Mouse (Mus musculus) activated CD4-positive, CD25-positive, alpha-beta regulatory T cell, adult 4 months (primary cell): ENCODE data around the gene Tcf25. TPM values are rescaled to one million over a fixed set of nuclear protein-coding genes. Genes with fewer than 3 reads are reported as not detected.
"Not testable (repeated sequence)": the region's sequence is repeated elsewhere in the genome, so short reads cannot be mapped to it uniquely, and the experiment has no call there.

Source experiments
- ATAC-seq: one replicate; pipeline ENCODE4 v1.8.0; 2017
- polyA plus RNA-seq, 2 experiments: library from polyadenylated mRNA; unstranded; fragments of 100-300 nt; shearing (Covaris generic); gene quantifications; one replicate each; pipeline ENCODE4 v1.2.1; 2017

Tcf25 gene
- polyA plus RNA-seq, 2 experiments from 2014 or later, result 84.9 to 92.3 TPM

DNA sequence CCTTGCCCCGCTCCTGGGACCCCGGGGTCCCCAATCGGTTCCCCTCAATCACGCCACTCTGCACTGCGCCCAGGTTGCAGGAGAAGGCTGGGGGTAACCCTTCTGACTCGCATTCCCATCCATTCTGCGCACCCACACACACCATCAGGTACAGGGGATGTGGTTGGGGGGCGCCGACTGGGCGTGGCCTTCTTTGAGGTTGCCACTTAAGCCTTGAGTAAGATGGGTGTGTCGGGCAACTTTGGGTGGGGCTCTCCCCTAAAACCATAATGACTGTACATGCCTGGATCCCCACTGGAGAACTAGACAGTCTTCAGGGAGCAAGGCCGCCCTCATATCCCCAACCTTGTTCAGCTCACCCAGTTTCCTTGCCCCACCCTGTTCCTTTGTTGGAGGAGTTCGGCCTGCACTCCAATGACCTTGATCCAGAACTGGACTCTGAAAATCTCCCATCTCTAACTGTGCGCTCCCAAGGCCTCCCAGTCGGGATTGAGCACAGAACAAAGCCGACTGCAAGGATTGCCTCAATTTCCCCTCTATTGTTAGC, 38.3 kb downstream of the Tcf25 start:
- ATAC-seq, result no peak

GRCm38 (mm10) chr8:123412560-123413170, 39.1 kb downstream of the Tcf25 start:
- ATAC-seq, result peak; percentile 38

- no peak for ATAC-seq
These were observed 40.7 kb downstream of the Tcf25 start for GRCm38 (mm10) chr8:123414255-123414654.

GRCm38 (mm10) chr8:123414997-123415696, 41.6 kb downstream of the Tcf25 start:
- not testable (repeated sequence) for ATAC-seq

GRCm38 (mm10) chr8:123415967-123416943, 42.7 kb downstream of the Tcf25 start:
- ATAC-seq, result no peak

GRCm38 (mm10) chr8:123416944-123417555, 43.5 kb downstream of the Tcf25 start:
- no peak for ATAC-seq

GRCm38 (mm10) chr8:123419711-123420110, 46.2 kb downstream of the Tcf25 start:
- no peak for ATAC-seq

GRCm38 (mm10) chr8:123420525-123421281, 47.1 kb downstream of the Tcf25 start:
- ATAC-seq, result no peak

DNA sequence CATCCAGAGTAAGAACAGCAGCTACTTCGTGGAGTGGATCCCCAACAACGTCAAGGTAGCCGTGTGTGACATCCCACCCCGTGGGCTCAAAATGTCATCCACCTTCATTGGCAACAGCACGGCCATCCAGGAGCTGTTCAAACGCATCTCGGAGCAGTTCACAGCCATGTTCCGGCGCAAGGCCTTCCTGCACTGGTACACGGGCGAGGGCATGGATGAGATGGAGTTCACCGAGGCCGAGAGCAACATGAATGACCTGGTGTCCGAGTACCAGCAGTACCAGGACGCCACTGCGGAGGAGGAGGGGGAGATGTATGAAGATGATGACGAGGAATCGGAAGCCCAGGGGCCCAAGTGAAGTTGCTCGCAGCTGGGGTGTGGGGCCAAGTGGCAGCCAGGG, 47.8 kb downstream of the Tcf25 start:
- ATAC-seq, result no peak

GRCm38 (mm10) chr8:123422056-123422780, 48.7 kb downstream of the Tcf25 start:
- ATAC-seq, result no peak

- no peak for ATAC-seq
These were observed 49.2 kb downstream of the Tcf25 start for GRCm38 (mm10) chr8:123422781-123423159.

DNA sequence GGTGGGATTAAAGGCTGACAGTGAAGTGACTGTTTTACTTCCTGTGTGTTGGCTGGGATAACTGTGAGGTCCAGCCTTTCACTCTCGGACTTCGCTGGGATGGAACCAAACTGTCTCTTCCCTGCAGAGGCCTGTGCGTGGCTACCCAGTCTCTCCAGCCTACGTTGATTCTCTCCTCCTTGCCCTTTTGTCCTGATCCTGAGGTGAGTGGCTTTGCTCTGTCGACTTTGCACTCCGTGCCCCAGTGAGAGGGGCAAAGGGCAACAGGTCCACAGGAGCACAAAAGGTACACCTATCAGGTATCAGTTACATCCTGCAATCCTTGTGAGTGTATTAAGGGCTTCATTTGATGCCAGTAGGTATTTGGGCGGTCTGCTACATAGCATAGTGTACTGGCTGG, 49.9 kb downstream of the Tcf25 start, which contains the start of gene Def8:
Gene Def8, plus strand, starts transcription at position 87 of the 400 bp plus-strand sequence.
- ATAC-seq, result no peak

DNA sequence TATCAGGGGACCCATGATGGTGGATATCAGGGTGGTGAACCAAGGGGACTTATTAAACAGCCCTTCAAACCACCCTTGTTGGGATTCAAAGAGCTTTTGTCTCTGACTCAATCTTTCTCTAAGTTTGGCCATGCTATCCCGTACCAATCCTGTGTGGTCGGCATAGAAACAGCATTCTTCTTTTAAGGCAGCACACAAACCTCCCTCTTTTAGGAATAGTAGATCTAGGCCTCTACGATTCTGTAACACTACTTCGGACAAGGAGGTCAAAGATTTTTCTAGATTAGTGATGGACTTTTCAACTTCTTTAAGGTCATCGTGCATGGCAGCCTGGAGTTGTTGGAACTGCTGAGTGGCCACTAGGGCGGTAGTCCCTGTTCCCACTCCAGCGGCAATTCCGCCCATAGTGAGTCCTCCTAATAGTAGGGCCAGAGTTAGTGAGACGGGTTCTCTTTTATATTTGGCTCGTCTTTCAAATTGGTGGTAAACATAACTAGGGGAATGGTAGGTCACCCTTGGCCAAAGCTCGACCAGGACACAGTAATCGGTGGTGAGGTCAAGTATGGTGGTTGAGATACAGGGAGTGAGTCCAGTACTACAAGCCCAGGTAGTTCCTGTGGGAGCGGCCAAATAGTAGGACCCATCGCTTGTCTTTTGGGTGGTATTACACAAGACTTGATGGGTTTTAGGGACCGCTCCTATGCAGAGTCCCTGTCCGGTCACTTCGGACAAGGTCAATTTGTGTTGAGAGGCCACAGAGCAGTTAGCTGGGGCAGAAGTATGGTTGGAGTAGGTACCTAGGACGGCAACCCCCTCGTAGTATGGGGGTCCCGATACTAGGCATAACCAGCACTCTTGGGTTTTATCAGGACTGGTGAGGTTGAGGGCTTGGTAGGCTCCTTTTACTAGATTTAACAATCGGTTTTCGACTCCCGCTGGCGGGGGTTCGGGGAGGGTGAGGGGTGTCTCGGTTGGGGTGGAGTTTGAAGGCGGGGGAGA, 53.3 kb downstream of the Tcf25 start:
- no peak for ATAC-seq

DNA sequence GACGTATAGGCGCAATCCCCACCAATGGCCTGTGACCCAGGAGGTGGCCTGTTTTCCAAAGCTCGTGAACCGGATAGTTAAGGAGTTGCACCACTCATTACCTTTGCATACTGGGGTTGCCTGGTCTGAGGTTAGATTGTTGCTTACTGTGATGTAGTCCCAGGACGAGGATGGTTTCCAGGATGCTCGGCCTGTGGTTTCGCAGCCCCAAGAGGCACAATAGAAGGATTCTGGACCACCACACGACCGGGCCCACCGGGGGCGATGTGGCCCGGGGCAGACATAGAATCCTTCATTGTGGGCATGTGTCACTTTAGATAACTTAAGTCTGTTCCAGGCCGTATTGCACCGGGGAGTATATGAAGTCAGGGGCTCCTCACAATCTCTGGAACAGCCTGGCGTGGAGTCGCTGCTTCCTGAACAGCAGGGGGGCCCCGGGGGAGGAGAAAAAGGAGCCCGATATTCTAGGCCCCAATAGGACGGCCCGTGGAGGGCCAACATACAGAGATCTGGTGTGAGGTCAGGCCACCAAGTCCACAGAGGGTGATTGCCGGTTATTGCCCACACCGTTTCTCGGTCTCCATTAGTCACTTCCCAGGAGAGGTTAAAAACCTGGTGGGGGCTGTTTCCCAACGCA, 54.2 kb downstream of the Tcf25 start:
- no peak for ATAC-seq

- no peak for ATAC-seq
These were observed 54.9 kb downstream of the Tcf25 start for GRCm38 (mm10) chr8:123428343-123428893.

DNA sequence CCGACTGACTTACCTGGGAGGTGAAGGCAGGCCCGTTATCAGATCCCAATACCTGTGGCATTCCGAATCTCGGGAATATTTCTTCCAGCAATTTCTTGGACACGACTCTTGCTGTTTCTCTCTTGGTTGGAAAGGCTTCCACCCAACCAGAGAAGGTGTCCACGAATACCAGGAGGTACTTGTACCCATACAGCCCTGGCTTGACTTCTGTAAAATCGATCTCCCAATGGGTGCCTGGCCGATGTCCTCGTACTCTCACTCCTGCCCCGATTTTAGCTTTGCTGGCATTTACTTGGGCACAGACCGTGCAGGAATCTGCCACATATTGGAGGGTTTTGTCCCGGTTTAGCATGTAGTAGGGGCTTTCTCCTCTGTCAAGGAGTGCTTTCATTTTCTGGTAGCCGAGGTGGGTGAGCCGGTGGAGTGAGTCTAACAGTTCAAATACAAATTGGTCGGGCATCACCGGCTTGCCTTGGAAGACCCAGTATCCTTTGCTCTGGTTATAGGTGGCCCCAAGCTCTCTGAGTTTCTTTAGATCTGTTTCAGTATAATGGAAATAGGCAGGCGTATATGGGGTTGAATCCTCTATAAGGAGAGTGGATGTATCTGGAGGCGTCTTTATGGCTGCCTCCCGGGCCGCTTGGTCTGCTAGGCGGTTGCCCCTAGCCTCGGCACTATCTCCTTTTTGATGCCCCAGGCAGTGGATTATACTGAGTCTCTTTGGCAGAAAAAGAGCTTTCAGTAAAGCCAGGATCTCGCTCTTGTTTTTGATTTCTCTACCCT, 55.6 kb downstream of the Tcf25 start:
- ATAC-seq, result no peak

DNA sequence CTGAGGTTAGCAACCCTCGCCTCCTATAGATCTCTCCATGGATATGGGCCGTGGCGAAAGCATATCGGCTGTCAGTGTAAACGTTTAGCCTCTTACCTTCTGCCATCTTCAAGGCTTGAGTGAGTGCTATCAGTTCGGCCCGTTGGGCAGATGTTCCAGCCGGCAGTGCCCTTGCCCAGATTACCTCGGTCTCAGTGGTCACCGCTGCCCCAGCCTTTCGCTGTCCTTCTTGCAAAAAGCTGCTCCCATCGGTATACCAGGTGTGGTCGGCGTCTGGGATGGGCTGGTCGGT, 56.1 kb downstream of the Tcf25 start:
- not testable (repeated sequence) for ATAC-seq

- not testable (repeated sequence) for ATAC-seq
These were observed 57.4 kb downstream of the Tcf25 start for GRCm38 (mm10) chr8:123430936-123431335.
